Mouse (Mus musculus): ENCODE measurements around the gene Mtap. TPM values are rescaled to one million over a fixed set of nuclear protein-coding genes. Genes with fewer than 3 reads are reported as not detected.
A peak's percentile ranks its signal among the peaks of the same experiment; 100 is the strongest.

Gene Mtap
- polyA plus RNA-seq, 1 experiment from 2014 or later: 138 TPM

- Histone ChIP-seq H3K4me1 (peaks cover 4% of the 10 kb centered on the region; the same call in 1 of the 2 replicates), H3K36me3 (replicated peaks) (peaks cover 79% of the 10 kb centered on the region), H3K27ac (no peak overlapping the region), H3K27me3 (ENCODE audit: poor library complexity, severe bottlenecking) (no peaks in the 10 kb centered on the region), H3K4me3 (no peak overlapping the region), H3K9me3 (no peaks in the 10 kb centered on the region)
- peak; percentile 10 for DNase-seq (ENCODE audit: extremely low spot score, low spot score)
- WGBS: 51% methylated on average over 3 of the region's 3 CpGs
These were observed 9.4 kb downstream of the Mtap start for GRCm38 (mm10) chr4:89146291-89146690.

- Histone ChIP-seq H3K9me3 (no peaks in the 10 kb centered on the region), H3K27ac (no peak overlapping the region), H3K27me3 (ENCODE audit: poor library complexity, severe bottlenecking) (no peaks in the 10 kb centered on the region), H3K36me3 (replicated peaks) (peaks cover 78% of the 10 kb centered on the region), H3K4me3 (no peak overlapping the region), H3K4me1 (peaks cover 4% of the 10 kb centered on the region; the same call in 1 of the 2 replicates)
- DNase-seq (ENCODE audit: extremely low spot score, low spot score): no peak
These were observed 12.3 kb downstream of the Mtap start for GRCm38 (mm10) chr4:89149261-89149660.

- H3K36me3 ChIP-seq (replicated peaks): peaks cover 95% of the 10 kb centered on the region
- no peak overlapping the region for H3K27ac ChIP-seq
- no peak overlapping the region for H3K4me3 ChIP-seq
- no peaks in the 10 kb centered on the region for H3K9me3 ChIP-seq
- 90% methylated on average over 3 of the region's 3 CpGs for WGBS
- no peak for DNase-seq (ENCODE audit: extremely low spot score, low spot score)
- no peaks in the 10 kb centered on the region for H3K4me1 ChIP-seq
- no peaks in the 10 kb centered on the region for H3K27me3 ChIP-seq (ENCODE audit: poor library complexity, severe bottlenecking)
These were observed 24.5 kb downstream of the Mtap start for GRCm38 (mm10) chr4:89161389-89161788.

- H3K4me1 ChIP-seq: no peaks in the 10 kb centered on the region
- H3K9me3 ChIP-seq: no peaks in the 10 kb centered on the region
- 95% methylated on average over 5 of the region's 5 CpGs for WGBS
- no peak overlapping the region for H3K27ac ChIP-seq
- H3K27me3 ChIP-seq (ENCODE audit: poor library complexity, severe bottlenecking): no peaks in the 10 kb centered on the region
- no peak for DNase-seq (ENCODE audit: extremely low spot score, low spot score)
- no peak overlapping the region for H3K4me3 ChIP-seq
- H3K36me3 ChIP-seq (replicated peaks): peaks cover 95% of the 10 kb centered on the region
These were observed 25.6 kb downstream of the Mtap start for GRCm38 (mm10) chr4:89162496-89162895.

GRCm38 (mm10) chr4:89163613-89164012 is 26.7 kb downstream of the Mtap start:
- Histone ChIP-seq H3K36me3 (replicated peaks) (peaks cover 95% of the 10 kb centered on the region), H3K4me3 (no peak overlapping the region), H3K27me3 (ENCODE audit: poor library complexity, severe bottlenecking) (no peaks in the 10 kb centered on the region), H3K4me1 (no peaks in the 10 kb centered on the region), H3K27ac (no peak overlapping the region), H3K9me3 (no peaks in the 10 kb centered on the region)
- WGBS: 96% methylated on average over 8 of the region's 8 CpGs
- no peak for DNase-seq (ENCODE audit: extremely low spot score, low spot score)

GRCm38 (mm10) chr4:89164681-89165080 is 27.8 kb downstream of the Mtap start:
- WGBS: 91% methylated on average over 2 of the region's 2 CpGs
- no peak overlapping the region for H3K4me3 ChIP-seq
- DNase-seq (ENCODE audit: extremely low spot score, low spot score): no peak
- no peaks in the 10 kb centered on the region for H3K4me1 ChIP-seq
- H3K36me3 ChIP-seq (replicated peaks): peaks cover 98% of the 10 kb centered on the region
- H3K27ac ChIP-seq: no peak overlapping the region
- no peaks in the 10 kb centered on the region for H3K27me3 ChIP-seq (ENCODE audit: poor library complexity, severe bottlenecking)
- H3K9me3 ChIP-seq: no peaks in the 10 kb centered on the region

GRCm38 (mm10) chr4:89168877-89169276 is 32.0 kb downstream of the Mtap start:
- DNase-seq (ENCODE audit: extremely low spot score, low spot score): no peak
- Histone ChIP-seq H3K27me3 (ENCODE audit: poor library complexity, severe bottlenecking) (no peaks in the 10 kb centered on the region), H3K9me3 (0 out of 2 replicates have a peak, but pooled peaks cover 2% of the 10 kb centered on the region), H3K4me3 (no peak overlapping the region), H3K4me1 (no peaks in the 10 kb centered on the region), H3K36me3 (replicated peaks) (peaks cover 100% of the 10 kb centered on the region), H3K27ac (no peak overlapping the region)
- WGBS: 95% methylated on average over 9 of the region's 9 CpGs

GRCm38 (mm10) chr4:89169739-89170138 is 32.8 kb downstream of the Mtap start:
- 85% methylated on average over 4 of the region's 4 CpGs for WGBS
- no peak for DNase-seq (ENCODE audit: extremely low spot score, low spot score)

GRCm38 (mm10) chr4:89170931-89171330 is 34.0 kb downstream of the Mtap start:
- H3K36me3 ChIP-seq (replicated peaks): peaks cover 99% of the 10 kb centered on the region
- no peak overlapping the region for H3K4me3 ChIP-seq
- H3K27me3 ChIP-seq (ENCODE audit: poor library complexity, severe bottlenecking): no peaks in the 10 kb centered on the region
- DNase-seq (ENCODE audit: extremely low spot score, low spot score): no peak
- no peaks in the 10 kb centered on the region for H3K4me1 ChIP-seq
- WGBS: 93% methylated on average over 6 of the region's 6 CpGs
- no peak overlapping the region for H3K27ac ChIP-seq
- peaks cover 7% of the 10 kb centered on the region; the same call in 1 of the 2 replicates for H3K9me3 ChIP-seq

More at GRCm38 (mm10) chr4:89169739-89170138, 32.8 kb downstream of the Mtap start:
- Histone ChIP-seq H3K27ac (no peak overlapping the region), H3K27me3 (ENCODE audit: poor library complexity, severe bottlenecking) (no peaks in the 10 kb centered on the region), H3K4me3 (no peak overlapping the region), H3K4me1 (no peaks in the 10 kb centered on the region), H3K36me3 (replicated peaks) (peaks cover 100% of the 10 kb centered on the region), H3K9me3 (peaks cover 7% of the 10 kb centered on the region; the same call in 1 of the 2 replicates)

- Histone ChIP-seq H3K27ac (no peak overlapping the region), H3K9me3 (peaks cover 7% of the 10 kb centered on the region; the same call in 1 of the 2 replicates), H3K4me1 (no peaks in the 10 kb centered on the region), H3K36me3 (replicated peaks) (peaks cover 99% of the 10 kb centered on the region), H3K27me3 (ENCODE audit: poor library complexity, severe bottlenecking) (no peaks in the 10 kb centered on the region), H3K4me3 (no peak overlapping the region)
- 96% methylated on average over 14 of the region's 14 CpGs for WGBS
- no peak for DNase-seq (ENCODE audit: extremely low spot score, low spot score)
These were observed 36.1 kb downstream of the Mtap start for GRCm38 (mm10) chr4:89172873-89173605.

GRCm38 (mm10) chr4:89177514-89178307 is 40.8 kb downstream of the Mtap start:
- 87% methylated on average over 6 of the region's 6 CpGs for WGBS
- Histone ChIP-seq H3K4me1 (no peaks in the 10 kb centered on the region), H3K36me3 (replicated peaks) (peaks cover 98% of the 10 kb centered on the region), H3K4me3 (no peak overlapping the region), H3K27me3 (ENCODE audit: poor library complexity, severe bottlenecking) (no peaks in the 10 kb centered on the region), H3K9me3 (peaks cover 14% of the 10 kb centered on the region), H3K27ac (no peak overlapping the region)
- no peak for DNase-seq (ENCODE audit: extremely low spot score, low spot score)

- no peaks in the 10 kb centered on the region for H3K27me3 ChIP-seq (ENCODE audit: poor library complexity, severe bottlenecking)
- H3K36me3 ChIP-seq (replicated peaks): peaks cover 77% of the 10 kb centered on the region
- H3K9me3 ChIP-seq: peaks cover 7% of the 10 kb centered on the region
- H3K4me3 ChIP-seq: no peak overlapping the region
- H3K27ac ChIP-seq: no peak overlapping the region
- H3K4me1 ChIP-seq: no peaks in the 10 kb centered on the region
- no peak for DNase-seq (ENCODE audit: extremely low spot score, low spot score)
- 96% methylated on average over 5 of the region's 5 CpGs for WGBS
These were observed 43.2 kb downstream of the Mtap start for GRCm38 (mm10) chr4:89180121-89180520.

- H3K4me3 ChIP-seq: no peak overlapping the region
- H3K4me1 ChIP-seq: no peaks in the 10 kb centered on the region
- DNase-seq (ENCODE audit: extremely low spot score, low spot score): no peak
- H3K27me3 ChIP-seq (ENCODE audit: poor library complexity, severe bottlenecking): no peaks in the 10 kb centered on the region
- 100% methylated on average over 2 of the region's 2 CpGs for WGBS
- H3K36me3 ChIP-seq (replicated peaks): peaks cover 61% of the 10 kb centered on the region
- peaks cover 7% of the 10 kb centered on the region for H3K9me3 ChIP-seq
- no peak overlapping the region for H3K27ac ChIP-seq
These were observed 44.7 kb downstream of the Mtap start for GRCm38 (mm10) chr4:89181656-89182055.

Data from forebrain, embryonic 10.5 days (tissue).